Mouse (Mus musculus) limb, embryonic 12.5 days (tissue): ENCODE results near the gene Slit1. TPM values are rescaled to one million over a fixed set of nuclear protein-coding genes. Genes with fewer than 3 reads are reported as not detected.

Experiments used
- ATAC-seq: fragments of 200-750 bp; cut with Nextera tagmentation; 2 replicates; pipeline ENCODE4 v1.8.0; 2017; ENCODE audit warnings: low read depth, moderate TSS enrichment; ENCODE audit not compliant: insufficient number of reproducible peaks, insufficient read depth, low FRiP score, low TSS enrichment
- H3K27ac ChIP-seq: fragments of 300-500 bp; sonication (generic); 2 replicates; pipeline ENCODE4 v1.5.1; 2016; ENCODE audit warnings: mild to moderate bottlenecking, moderate library complexity
- H3K27me3 ChIP-seq: fragments of 300-500 bp; sonication (generic); 2 replicates; pipeline ENCODE4 v1.6.1; 2016; ENCODE audit warnings: mild to moderate bottlenecking, moderate library complexity
- H3K36me3 ChIP-seq: fragments of 300-500 bp; sonication (generic); 2 replicates; pipeline ENCODE4 v1.6.1; 2016; ENCODE audit warnings: mild to moderate bottlenecking, moderate library complexity
- H3K4me1 ChIP-seq: fragments of 300-500 bp; sonication (generic); replicated peaks from 2 replicates; pipeline ENCODE4 v1.6.1; 2016
- H3K4me2 ChIP-seq: fragments of 300-500 bp; sonication (generic); 2 replicates; pipeline ENCODE4 v1.6.1; 2016; ENCODE audit warnings: mild to moderate bottlenecking, moderate library complexity
- H3K4me3 ChIP-seq: fragments of 300-500 bp; sonication (generic); replicated peaks from 2 replicates; pipeline ENCODE4 v1.5.1; 2016; ENCODE audit warnings: mild to moderate bottlenecking
- H3K9ac ChIP-seq: fragments of 300-500 bp; sonication (generic); replicated peaks from 2 replicates; pipeline ENCODE4 v1.6.1; 2016; ENCODE audit warnings: mild to moderate bottlenecking, moderate library complexity
- H3K9me3 ChIP-seq: fragments of 300-500 bp; sonication (generic); 2 replicates; pipeline ENCODE4 v1.6.1; 2016; ENCODE audit warnings: mild to moderate bottlenecking, moderate library complexity
- WGBS: fragments of 180-500 bp; shearing (Covaris S2); methylation state at CpG from one replicate; pipeline ENCODE4 v1.1.7; 2016; 5-methylcytosine and 5-hydroxymethylcytosine counted together
- polyA plus RNA-seq: library from polyadenylated mRNA; unstranded; fragments of >200 nt; fragmentation: Nextera tagmentation; extraction: Ambion mirVana; gene quantifications from 2 replicates; pipeline ENCODE4 v1.2.1, GENCODE M21; 2016

The Slit1 gene
- polyA plus RNA-seq, 1 experiment from 2014 or later, result 0.40 TPM

- 82% methylated on average over 13 of the region's 13 CpGs for WGBS
Measured at GRCm38 (mm10) chr19:41685453-41686086, 57.9 kb downstream of the Slit1 start.

GRCm38 (mm10) chr19:41684874-41685273, 58.6 kb downstream of the Slit1 start:
- WGBS, result 67% methylated on average over 1 of the region's 1 CpGs

More at GRCm38 (mm10) chr19:41685453-41686086, 57.9 kb downstream of the Slit1 start:
- H3K36me3 ChIP-seq, result no peaks in the 10 kb centered on the region
- no peaks in the 10 kb centered on the region; the same call in 1 of the 2 replicates for H3K4me1 ChIP-seq
- no peak overlapping the region for H3K4me3 ChIP-seq
- no peak for ATAC-seq
- H3K9ac ChIP-seq, result no peak overlapping the region
- no peaks in the 10 kb centered on the region for H3K9me3 ChIP-seq
- H3K27ac ChIP-seq, result no peak overlapping the region
- H3K27me3 ChIP-seq, result peaks cover 18% of the 10 kb centered on the region; the same call in 1 of the 2 replicates
- no peak overlapping the region for H3K4me2 ChIP-seq

DNA sequence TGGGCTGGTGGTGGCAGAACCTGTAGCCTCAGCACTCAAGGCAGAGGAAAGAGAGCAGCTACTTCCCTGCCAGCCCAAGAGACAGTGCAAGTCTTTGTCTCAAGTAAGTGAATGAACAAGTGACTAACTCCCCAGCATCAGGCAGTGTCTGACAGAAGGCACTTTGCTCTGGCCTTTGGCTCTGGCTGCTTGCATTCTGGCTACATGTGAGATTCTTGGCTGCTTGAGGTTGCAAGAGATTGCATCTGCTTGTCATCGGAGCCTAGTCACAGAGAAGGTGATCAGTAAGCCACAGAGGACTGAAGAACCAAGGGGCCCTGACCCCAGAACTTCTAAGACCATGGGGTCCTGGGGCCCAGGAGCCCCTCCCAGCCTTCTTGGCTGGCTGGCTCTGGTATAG, 59.5 kb downstream of the Slit1 start:
- H3K9me3 ChIP-seq, result no peaks in the 10 kb centered on the region
- no peaks in the 10 kb centered on the region; the same call in none of the 2 replicates for H3K4me1 ChIP-seq
- H3K4me3 ChIP-seq, result no peak overlapping the region
- no peaks in the 10 kb centered on the region for H3K36me3 ChIP-seq
- H3K4me2 ChIP-seq, result no peak overlapping the region
- H3K9ac ChIP-seq, result no peak overlapping the region
- H3K27me3 ChIP-seq, result peaks cover 23% of the 10 kb centered on the region
- ATAC-seq, result no peak
- no peak overlapping the region for H3K27ac ChIP-seq
- WGBS, result 79% methylated on average over 1 of the region's 1 CpGs

More at GRCm38 (mm10) chr19:41684874-41685273, 58.6 kb downstream of the Slit1 start:
- no peak overlapping the region for H3K27ac ChIP-seq
- no peaks in the 10 kb centered on the region for H3K36me3 ChIP-seq
- no peak overlapping the region for H3K4me2 ChIP-seq
- no peak for ATAC-seq
- no peak overlapping the region for H3K4me3 ChIP-seq
- no peak overlapping the region for H3K9ac ChIP-seq
- H3K27me3 ChIP-seq, result peaks cover 18% of the 10 kb centered on the region; the same call in 1 of the 2 replicates
- H3K4me1 ChIP-seq, result no peaks in the 10 kb centered on the region; the same call in 1 of the 2 replicates
- H3K9me3 ChIP-seq, result no peaks in the 10 kb centered on the region

DNA sequence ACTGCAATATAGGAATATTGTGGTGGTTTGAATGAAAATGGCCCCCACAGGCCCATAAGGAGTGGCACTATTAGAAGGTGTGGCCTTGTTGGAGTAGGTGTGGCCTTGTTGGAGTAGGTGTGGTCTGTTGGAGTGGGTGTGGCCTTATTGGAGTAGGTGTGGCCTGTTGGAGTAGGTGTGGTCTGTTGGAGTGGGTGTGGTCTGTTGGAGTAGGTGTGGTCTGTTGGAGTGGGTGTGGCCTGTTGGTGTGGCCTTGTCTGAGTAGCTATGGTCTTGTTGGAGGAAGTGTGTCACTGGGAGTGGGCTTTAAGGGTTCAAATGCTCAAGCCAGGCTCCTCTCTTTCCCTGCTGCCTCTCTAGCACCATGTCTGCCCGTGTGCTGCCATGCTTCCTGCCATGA, 63.2 kb downstream of the Slit1 start:
- Histone ChIP-seq H3K27me3 (peaks cover 49% of the 10 kb centered on the region), H3K4me2 (no peak overlapping the region), H3K27ac (no peak overlapping the region), H3K4me1 (peaks cover 2% of the 10 kb centered on the region; the same call in 1 of the 2 replicates), H3K9me3 (no peaks in the 10 kb centered on the region), H3K36me3 (no peaks in the 10 kb centered on the region), H3K9ac (no peak overlapping the region), H3K4me3 (no peak overlapping the region)
- 83% methylated on average over 1 of the region's 1 CpGs for WGBS
- ATAC-seq, result no peak

DNA sequence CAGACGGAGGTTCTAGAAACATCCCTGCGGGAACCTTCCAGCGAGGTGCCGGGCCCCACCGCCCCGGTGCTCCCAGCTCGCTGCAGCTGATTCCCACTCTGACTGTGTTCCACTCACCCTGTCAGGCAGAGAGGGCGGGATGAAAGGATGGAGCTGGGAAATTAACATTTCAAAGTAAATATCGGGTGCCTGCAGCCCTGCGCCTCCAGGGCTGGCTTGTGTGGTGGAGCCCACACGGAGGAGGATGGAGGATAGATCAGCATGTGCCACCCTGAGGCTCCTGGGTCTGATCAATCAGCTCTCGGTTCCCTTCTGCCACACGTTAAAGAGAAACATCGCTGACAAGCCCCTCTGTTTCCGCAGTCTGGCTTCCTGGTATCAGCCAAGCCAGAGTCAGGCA, 64.4 kb downstream of the Slit1 start:
- Histone ChIP-seq H3K27ac (no peak overlapping the region), H3K4me1 (peaks cover 2% of the 10 kb centered on the region; the same call in 1 of the 2 replicates), H3K4me2 (no peak overlapping the region; the same call in 1 of the 2 replicates), H3K4me3 (no peak overlapping the region), H3K36me3 (no peaks in the 10 kb centered on the region), H3K27me3 (peaks cover 51% of the 10 kb centered on the region), H3K9ac (0 out of 2 replicates have a peak overlapping the region, but pooled peaks have one; percentile 23), H3K9me3 (no peaks in the 10 kb centered on the region)
- WGBS, result 12% methylated on average over 15 of the region's 15 CpGs
- no peak for ATAC-seq

DNA sequence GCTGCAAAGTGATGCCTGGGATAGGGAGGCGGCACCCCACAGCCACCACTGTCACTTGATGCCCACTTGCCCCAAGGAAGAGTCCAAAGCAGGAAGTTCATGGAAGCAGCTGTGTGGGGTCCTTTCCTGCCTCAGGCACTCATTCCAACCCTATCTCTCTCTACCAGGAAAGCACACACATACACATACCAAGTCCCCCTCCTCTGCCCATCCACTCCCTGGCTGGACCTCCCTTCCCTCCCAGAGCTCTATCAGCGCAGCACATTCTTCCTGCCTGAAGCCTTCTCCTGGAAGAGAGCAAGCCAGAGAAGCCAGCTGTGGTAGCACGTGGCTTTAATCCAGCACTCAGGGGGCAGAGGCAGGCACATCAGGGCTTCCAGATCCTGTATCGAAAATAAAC, 65.9 kb downstream of the Slit1 start:
- Histone ChIP-seq H3K4me1 (peaks cover 2% of the 10 kb centered on the region; the same call in 1 of the 2 replicates), H3K9ac (no peak overlapping the region), H3K4me3 (no peak overlapping the region), H3K36me3 (no peaks in the 10 kb centered on the region), H3K27me3 (peaks cover 51% of the 10 kb centered on the region), H3K4me2 (no peak overlapping the region), H3K27ac (no peak overlapping the region), H3K9me3 (no peaks in the 10 kb centered on the region)
- 51% methylated on average over 4 of the region's 4 CpGs for WGBS
- no peak for ATAC-seq

- Histone ChIP-seq H3K9ac (no peak overlapping the region), H3K4me1 (peaks cover 6% of the 10 kb centered on the region; the same call in 1 of the 2 replicates), H3K27me3 (peaks cover 68% of the 10 kb centered on the region), H3K9me3 (no peaks in the 10 kb centered on the region), H3K36me3 (no peaks in the 10 kb centered on the region), H3K4me2 (no peak overlapping the region), H3K4me3 (no peak overlapping the region), H3K27ac (no peak overlapping the region)
- no peak for ATAC-seq
- 53% methylated on average over 8 of the region's 8 CpGs for WGBS
Measured at GRCm38 (mm10) chr19:41675583-41675982, 67.9 kb downstream of the Slit1 start.

- Histone ChIP-seq H3K9me3 (no peaks in the 10 kb centered on the region), H3K4me1 (peaks cover 18% of the 10 kb centered on the region), H3K4me2 (no peak overlapping the region), H3K36me3 (no peaks in the 10 kb centered on the region), H3K4me3 (no peak overlapping the region), H3K9ac (no peak overlapping the region), H3K27me3 (peaks cover 61% of the 10 kb centered on the region), H3K27ac (no peak overlapping the region)
- no peak for ATAC-seq
- WGBS, result 77% methylated on average over 4 of the region's 4 CpGs
Measured at GRCm38 (mm10) chr19:41674366-41674765, 69.1 kb downstream of the Slit1 start.

- Histone ChIP-seq H3K4me3 (no peak overlapping the region), H3K27ac (no peak overlapping the region), H3K4me2 (no peak overlapping the region), H3K4me1 (peaks cover 19% of the 10 kb centered on the region), H3K9ac (no peak overlapping the region), H3K36me3 (no peaks in the 10 kb centered on the region), H3K27me3 (peaks cover 55% of the 10 kb centered on the region), H3K9me3 (no peaks in the 10 kb centered on the region)
- WGBS, result 51% methylated on average over 4 of the region's 4 CpGs
- no peak for ATAC-seq
Measured at GRCm38 (mm10) chr19:41672836-41673235, 70.6 kb downstream of the Slit1 start.

DNA sequence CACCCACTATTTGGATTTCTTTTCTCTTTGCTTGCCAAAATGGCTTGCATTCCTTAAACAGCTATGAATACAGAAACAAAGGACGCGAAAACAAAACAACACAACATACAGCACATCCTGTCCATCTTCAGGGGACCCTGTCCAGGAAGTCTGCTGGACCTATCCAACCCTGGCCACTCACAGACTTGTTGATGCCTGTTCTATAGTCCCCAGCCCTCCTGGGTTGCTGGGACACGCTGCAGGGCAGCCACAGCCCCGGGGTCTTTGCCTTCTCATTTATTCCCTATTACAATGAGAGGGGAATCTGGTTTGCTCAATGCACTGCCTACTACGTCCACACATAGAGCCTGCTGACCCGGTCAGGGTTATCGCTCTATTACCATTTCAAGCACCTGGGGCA, 72.5 kb downstream of the Slit1 start:
- Histone ChIP-seq H3K27ac (no peak overlapping the region), H3K9ac (no peak overlapping the region), H3K9me3 (no peaks in the 10 kb centered on the region), H3K4me3 (no peak overlapping the region), H3K4me1 (peaks cover 16% of the 10 kb centered on the region), H3K27me3 (peaks cover 55% of the 10 kb centered on the region), H3K36me3 (no peaks in the 10 kb centered on the region), H3K4me2 (no peak overlapping the region)
- no peak for ATAC-seq
- 49% methylated on average over 7 of the region's 7 CpGs for WGBS

DNA sequence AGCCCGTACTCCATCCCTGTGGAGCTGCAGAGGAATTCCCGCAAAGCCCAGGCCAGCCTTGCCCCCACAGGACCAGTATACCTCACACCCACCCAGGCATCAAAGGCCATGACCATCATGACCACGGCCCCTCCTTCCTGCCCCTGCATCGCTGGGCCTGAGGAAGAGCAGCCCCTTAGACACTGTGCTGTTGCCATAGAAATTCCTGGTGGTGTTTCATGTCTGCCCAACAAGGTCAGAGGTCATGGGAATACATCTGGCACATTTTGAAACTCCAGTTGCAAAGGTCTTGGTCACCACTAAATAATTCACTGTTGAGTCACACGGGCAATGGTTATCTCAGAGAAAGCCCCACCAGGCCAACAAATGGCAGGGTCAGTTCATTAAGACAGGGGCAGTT, 73.0 kb downstream of the Slit1 start:
- H3K36me3 ChIP-seq, result no peaks in the 10 kb centered on the region

More for the DNA sequence above, 73.0 kb downstream of the Slit1 start:
- Histone ChIP-seq H3K4me1 (peaks cover 16% of the 10 kb centered on the region), H3K4me3 (no peak overlapping the region), H3K9ac (no peak overlapping the region), H3K4me2 (no peak overlapping the region), H3K9me3 (no peaks in the 10 kb centered on the region), H3K27me3 (peaks cover 55% of the 10 kb centered on the region), H3K27ac (no peak overlapping the region)
- no peak for ATAC-seq
- 8% methylated on average over 5 of the region's 5 CpGs for WGBS
